Mouse (Mus musculus): Measurements from ENCODE around the gene Zfand4. TPM values are rescaled to one million over a fixed set of nuclear protein-coding genes. Genes with fewer than 3 reads are reported as not detected.
"Not testable (repeated sequence)": the region's sequence is repeated elsewhere in the genome, so short reads cannot be mapped to it uniquely, and the experiment has no call there.

Gene Zfand4
- total RNA-seq, 2 experiments from 2014 or later = 3.9 to 4.7 TPM

DNA sequence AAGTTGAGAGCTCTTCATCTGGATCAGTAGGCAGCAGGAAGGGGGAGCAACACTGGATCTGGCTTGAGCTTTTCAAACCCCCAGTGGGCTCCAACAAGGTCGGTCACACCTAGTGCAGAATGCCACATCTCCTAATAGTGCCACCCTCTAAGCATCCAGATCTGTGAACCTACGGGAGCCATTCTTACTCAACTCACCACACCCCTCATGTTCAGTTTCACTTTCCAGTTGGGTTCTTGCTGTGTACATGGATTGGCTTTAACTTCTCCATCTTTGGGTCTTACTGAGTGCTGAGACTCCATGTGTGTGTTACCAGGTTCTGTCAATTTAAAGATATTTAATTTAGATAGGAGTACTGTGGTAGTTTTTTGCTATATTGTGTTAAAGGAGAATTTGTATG lies 47.4 kb downstream of the Zfand4 start:
- no peak for DNase-seq (ENCODE audit: low spot score in 2 of 2)

- no peak for DNase-seq (ENCODE audit: low spot score in 2 of 2)
Measured at GRCm38 (mm10) chr6:116319259-116319658, 55.2 kb downstream of the Zfand4 start.

DNA sequence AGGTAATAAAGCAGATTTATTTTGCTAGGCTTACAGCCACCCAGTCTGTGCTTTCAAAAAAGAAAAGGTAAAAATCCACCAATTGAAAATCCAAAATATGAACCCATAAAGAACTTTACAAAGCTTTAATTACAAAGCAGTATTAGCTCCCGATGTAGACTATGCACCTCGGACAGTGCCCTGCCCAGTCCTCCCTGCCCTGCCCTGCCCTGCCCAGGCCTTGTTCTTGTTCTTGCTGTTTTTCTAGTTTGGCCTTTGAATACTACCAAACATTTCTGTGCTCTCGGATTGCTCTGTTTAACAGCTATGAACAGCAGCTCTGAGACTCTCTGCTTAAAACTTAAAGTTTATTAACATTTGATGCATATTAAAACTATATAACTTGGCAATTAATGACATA lies 62.6 kb downstream of the Zfand4 start:
- DNase-seq (ENCODE audit: low spot score in 2 of 2) = no peak

DNA sequence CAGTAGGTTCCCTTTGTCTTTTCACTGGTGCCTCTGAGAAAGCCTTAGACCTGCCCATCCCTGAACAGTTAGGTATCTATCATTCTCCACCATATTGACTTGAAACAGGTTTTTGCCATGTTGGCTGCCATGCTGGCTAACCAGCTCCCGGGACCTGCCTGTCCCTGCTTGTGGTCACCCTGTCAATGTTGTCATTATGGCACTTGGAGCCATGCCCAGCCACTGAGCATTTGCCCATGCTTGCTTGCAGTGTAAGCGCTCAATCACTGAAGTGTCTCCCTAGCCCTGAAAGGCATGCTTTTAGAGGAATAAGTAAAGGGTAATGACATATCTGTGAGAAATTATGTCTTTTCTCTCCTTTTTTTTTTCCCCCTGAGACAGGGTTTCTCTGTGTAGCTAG lies 67.4 kb downstream of the Zfand4 start:
- DNase-seq (ENCODE audit: low spot score in 2 of 2) = no peak

GRCm38 (mm10) chr6:116337466-116337834 lies 73.4 kb downstream of the Zfand4 start:
- no peak for DNase-seq (ENCODE audit: low spot score in 2 of 2)

- peak; percentile 92 to 93 for DNase-seq (ENCODE audit: low spot score in 2 of 2)
Measured at GRCm38 (mm10) chr6:116337835-116338501, 73.9 kb downstream of the Zfand4 start, which contains the start of gene March8. Gene March8 (plus strand): TSS chr6:116338024.

DNA sequence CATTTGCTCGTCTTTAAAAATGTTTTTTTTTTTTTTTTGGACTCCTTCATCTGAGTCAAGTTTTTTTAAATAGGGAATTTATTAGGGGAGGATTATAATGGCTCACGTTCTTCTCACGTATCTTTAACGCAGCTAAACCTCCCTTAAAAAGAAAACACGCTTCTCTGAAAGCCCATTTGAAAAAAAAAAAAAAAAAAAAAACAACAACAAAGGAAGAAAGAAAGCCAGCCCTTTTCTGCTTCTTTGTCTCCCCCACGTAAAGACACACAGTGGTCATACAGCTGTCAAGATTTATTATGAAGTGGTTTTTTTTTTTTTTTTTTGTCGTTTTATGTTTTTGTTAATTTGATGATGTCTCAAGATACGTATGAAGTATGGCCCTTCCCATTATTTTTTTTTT lies 74.5 kb downstream of the Zfand4 start:
- DNase-seq (ENCODE audit: low spot score in 2 of 2) = no peak

DNA sequence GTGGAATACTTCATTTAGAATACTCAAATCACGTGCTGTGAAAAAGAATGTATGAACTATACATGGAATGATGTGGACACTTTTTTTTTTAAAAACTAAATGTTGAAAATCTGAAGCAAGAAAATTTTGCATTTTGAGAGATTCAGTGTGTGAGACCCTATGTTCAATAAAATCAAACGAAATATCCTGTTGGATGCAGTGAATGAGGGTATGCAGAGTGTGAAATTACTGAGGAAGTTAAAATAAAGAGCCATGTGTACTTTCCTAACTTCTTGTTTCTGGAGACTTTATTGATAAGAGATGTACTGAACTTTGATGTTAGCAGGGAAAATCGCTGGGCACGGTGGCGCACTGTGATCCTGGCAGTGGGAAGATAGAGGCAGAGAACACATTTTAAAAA lies 75.1 kb downstream of the Zfand4 start:
- DNase-seq (ENCODE audit: low spot score in 2 of 2) = no peak

GRCm38 (mm10) chr6:116340521-116340920 lies 76.5 kb downstream of the Zfand4 start:
- DNase-seq (ENCODE audit: low spot score in 2 of 2) = no peak

- DNase-seq (ENCODE audit: low spot score in 2 of 2) = no peak
Measured at GRCm38 (mm10) chr6:116347953-116348352, 83.9 kb downstream of the Zfand4 start.

DNA sequence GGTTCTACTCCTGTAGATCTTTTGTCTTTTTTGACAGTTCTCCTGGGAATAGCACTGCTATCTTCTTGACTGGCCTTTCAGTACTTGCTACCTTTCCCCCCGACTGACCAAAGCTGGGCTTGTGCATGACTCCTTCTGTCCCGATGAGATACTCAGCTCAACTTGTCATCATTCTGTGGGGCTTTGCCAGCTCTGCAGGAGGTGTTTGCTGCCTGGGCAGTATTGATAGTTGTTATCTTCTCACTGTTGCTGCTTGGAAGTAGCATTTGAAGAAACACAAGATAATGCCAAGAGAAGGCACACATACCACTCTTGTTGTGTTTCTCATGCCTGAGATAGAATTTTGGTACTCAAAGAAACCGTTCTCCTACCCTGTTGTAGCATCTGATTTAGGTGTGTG lies 86.0 kb downstream of the Zfand4 start:
- DNase-seq (ENCODE audit: low spot score in 2 of 2) = no peak

DNA sequence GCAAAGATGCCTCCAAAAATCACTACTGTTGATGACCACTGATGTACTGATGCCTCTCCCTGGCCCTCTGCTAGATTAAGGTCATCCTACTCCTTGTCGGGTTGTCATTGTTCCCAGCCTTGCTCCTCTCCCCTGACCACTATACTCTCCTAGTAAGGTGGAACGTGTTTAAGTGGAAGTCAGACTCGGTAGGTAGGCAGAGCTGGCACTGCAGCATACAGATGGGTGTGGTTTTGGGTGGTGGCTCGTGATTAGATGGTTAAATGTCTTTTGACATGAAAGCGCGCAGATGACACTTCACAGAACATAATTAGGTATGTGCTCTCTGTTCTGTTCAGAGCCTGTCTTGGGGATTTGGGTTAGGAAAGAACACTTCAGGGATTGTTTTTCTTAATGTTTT lies 86.6 kb downstream of the Zfand4 start:
- DNase-seq (ENCODE audit: low spot score in 2 of 2) = no peak

DNA sequence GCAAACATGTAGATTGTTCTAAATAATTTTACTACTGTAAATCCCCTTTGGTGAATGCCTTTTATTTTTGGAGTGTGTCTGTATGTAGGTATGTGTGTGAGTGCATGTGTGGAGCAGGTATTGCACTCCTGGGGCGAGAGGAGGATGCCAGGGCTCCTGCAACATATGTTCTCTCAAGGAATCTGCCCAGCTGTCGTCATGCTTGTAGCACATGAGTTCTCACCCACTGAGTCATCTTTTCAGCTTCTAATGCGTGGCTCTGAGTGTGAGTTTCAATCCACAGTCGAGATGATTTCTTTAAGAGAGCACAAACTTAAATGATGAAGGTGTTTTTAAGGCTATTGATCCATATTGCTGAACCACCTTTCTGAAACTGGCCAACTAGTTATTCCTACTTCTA lies 87.5 kb downstream of the Zfand4 start:
- no peak for DNase-seq (ENCODE audit: low spot score in 2 of 2)

GRCm38 (mm10) chr6:116353428-116353827 lies 89.4 kb downstream of the Zfand4 start:
- no peak for DNase-seq (ENCODE audit: low spot score in 2 of 2)

GRCm38 (mm10) chr6:116356311-116356947 lies 92.4 kb downstream of the Zfand4 start:
- DNase-seq (ENCODE audit: low spot score in 2 of 2) = not testable (repeated sequence)

DNA sequence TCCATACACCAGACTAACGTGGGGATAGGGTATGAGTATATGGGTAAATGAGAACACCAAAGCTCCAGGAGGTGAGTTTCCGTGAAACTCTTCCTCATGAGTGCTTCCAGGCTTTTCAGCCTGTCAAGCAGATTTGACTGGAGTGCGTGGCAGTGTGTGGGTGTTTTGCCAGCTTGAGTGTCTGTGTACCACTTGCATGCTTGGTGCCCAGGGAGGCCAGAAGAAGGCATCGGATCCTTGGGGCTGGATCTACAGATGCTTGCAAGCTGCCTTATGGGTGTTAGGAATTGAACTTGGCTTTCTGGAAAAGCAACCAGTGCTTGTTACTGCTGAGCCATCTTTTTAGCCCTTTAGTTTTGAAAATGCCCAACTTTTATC lies 92.9 kb downstream of the Zfand4 start:
- no peak for DNase-seq (ENCODE audit: low spot score in 2 of 2)

DNA sequence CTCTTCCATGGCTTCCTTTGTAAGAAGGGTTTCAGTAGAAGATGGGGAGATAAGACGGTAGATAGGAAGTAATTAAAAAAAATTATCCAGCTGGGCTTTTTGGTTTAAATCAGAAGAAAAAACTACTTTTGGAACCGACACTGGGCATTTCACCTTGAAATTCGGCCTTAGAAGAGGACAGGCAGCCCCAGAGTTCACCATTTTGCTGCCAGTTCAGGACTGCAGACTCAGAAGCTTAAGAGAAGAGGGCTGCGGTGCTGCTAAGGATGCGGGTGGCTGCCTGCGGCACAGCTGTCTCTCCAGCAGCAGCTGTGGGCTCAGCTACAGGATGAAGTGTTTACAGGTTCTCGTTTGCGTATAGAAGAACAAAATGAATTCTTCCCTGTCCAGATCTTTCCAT lies 94.0 kb downstream of the Zfand4 start:
- DNase-seq (ENCODE audit: low spot score in 2 of 2) = no peak

GRCm38 (mm10) chr6:116359256-116359655 lies 95.2 kb downstream of the Zfand4 start:
- no peak for DNase-seq (ENCODE audit: low spot score in 2 of 2)

GRCm38 (mm10) chr6:116361463-116361862 lies 97.4 kb downstream of the Zfand4 start:
- no peak for DNase-seq (ENCODE audit: low spot score in 2 of 2)

DNA sequence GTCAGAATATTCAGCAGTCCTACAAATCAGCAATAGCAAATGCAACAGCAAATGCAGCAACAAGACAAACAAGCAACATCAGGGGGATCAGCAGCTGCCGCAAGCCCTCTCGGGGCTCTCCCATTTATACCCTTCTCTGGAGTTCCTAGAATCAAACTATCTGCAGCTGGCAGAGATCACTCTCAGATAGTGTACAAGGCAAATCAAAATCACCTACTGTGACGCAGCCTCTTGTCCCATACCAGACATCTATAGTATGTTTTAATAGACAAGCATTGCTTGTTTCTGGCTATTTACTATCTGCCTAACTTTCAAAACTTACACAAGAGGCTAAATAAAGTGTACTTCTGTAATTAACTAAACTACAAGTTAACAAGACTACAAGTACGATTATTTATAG lies 98.0 kb downstream of the Zfand4 start:
- no peak for DNase-seq (ENCODE audit: low spot score in 2 of 2)

DNA sequence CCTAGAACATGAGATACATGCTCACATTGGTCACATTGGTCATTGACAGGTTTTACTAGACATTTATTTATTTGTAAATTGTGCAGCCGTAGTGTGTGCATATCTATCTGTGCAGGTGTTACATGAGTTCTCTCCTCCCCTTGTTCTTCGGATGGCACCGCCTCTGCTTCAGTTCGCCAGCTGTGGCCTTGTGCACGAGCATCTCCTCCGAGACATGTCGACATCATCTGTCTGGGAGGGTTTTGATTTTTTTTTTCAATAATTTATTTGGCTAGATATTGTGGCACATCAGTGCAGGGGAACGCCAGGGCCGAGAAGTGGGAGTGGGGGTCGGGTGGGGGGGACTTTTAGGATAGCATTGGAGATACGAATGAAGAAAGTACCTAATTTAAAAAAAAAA lies 103.9 kb downstream of the Zfand4 start:
- DNase-seq (ENCODE audit: low spot score in 2 of 2) = no peak

- DNase-seq (ENCODE audit: low spot score in 2 of 2) = no peak
Measured at GRCm38 (mm10) chr6:116369811-116370210, 105.8 kb downstream of the Zfand4 start.
